Mouse (Mus musculus): ENCODE results near the gene Ndufb8. TPM values are rescaled to one million over a fixed set of nuclear protein-coding genes. Genes with fewer than 3 reads are reported as not detected.

The Ndufb8 gene
- total and polyA plus RNA-seq, 3 experiments = 592 to 1,203 (median 725) TPM

DNA sequence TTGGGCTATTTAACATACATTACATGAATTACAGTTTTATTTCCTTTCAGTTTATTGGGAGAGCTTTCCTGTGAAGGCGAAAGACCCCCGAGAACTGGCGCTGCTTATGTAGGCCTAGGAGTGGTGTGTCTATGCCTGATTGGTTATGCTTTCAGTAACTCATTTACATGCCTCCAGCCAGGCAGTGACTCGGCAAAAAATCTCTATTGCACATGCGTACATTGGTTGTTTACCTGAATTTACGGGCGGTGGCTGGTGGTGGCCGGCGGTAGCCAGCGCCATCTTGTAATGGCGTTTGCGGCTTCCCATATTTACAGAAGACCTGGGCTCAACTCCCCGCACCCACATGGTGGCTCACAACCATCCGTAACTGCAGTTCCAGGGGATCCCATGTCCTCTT is 38.9 kb upstream of the Ndufb8 start:
- H3K27me3 ChIP-seq (ENCODE audit: control insufficient read depth in 1 of 2, insufficient read depth in 2 of 2, low read length in 2 of 2) = no peaks in the 10 kb centered on the region; a peak in 3 of 4 replicates

DNA sequence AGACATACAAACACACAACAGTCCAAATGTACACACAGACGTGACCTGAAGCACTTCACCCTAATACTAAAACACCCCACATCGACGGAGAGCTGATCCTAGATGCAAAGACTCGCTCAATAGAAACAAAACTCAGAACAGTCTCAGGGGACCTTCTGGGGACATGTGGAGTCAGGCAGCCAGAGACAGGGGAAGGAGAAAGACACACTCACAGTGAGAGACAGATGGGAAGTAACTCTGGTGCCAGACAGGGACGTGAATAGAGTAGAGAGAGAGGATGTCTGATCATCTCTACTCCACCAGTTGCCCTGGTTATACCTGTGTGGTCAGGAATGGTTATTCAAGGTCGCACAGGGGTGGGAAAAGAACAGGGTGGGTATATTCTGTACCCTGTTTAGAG is 36.4 kb upstream of the Ndufb8 start:
- DNase-seq (ENCODE audit: low read depth, low spot score) = no peak
- TF ChIP-seq SMC3 (IDR thresholded peaks at IDR 0.05; ENCODE audit: low read depth, low read length) (no peak), TBP (IDR thresholded peaks at IDR 0.05; ENCODE audit: low read depth, low read length) (no peak), BHLHE40 (IDR thresholded peaks at IDR 0.05; ENCODE audit: borderline replicate concordance, low read depth, low read length) (no peak), NRF1 (IDR thresholded peaks at IDR 0.05; ENCODE audit: insufficient read depth, low read depth, low read length, poor library complexity, severe bottlenecking) (no peak), ZNF384 (IDR thresholded peaks at IDR 0.05; ENCODE audit: low read depth, low read length) (no peak), MYB (IDR thresholded peaks at IDR 0.05; ENCODE audit: low read depth, low read length) (no peak), CTCF (IDR thresholded peaks at IDR 0.05 in 2 of 3, conservative IDR thresholded peaks at IDR 0.05 in 1 of 3; ENCODE audit: control insufficient read depth in 1 of 3, insufficient read depth in 1 of 3, low read depth in 2 of 3, low read length in 3 of 3, poor library complexity in 1 of 3, severe bottlenecking in 1 of 3) (no peak), ZC3H11A (IDR thresholded peaks at IDR 0.05; ENCODE audit: low read depth, low read length) (no peak), JUND (IDR thresholded peaks at IDR 0.05; ENCODE audit: low read depth, low read length) (no peak), CHD2 (IDR thresholded peaks at IDR 0.05; ENCODE audit: low read length) (no peak), GATA1 (IDR thresholded peaks at IDR 0.05; ENCODE audit: low read depth, low read length) (no peak), HCFC1 (IDR thresholded peaks at IDR 0.05; ENCODE audit: low read depth, low read length) (no peak), TAL1 (IDR thresholded peaks at IDR 0.05; ENCODE audit: low read length) (no peak), POLR2AphosphoS2 (IDR thresholded peaks at IDR 0.05; ENCODE audit: low read length) (no peak), CHD1 (IDR thresholded peaks at IDR 0.05; ENCODE audit: low read depth, low read length) (no peak), EP300 (IDR thresholded peaks at IDR 0.05; ENCODE audit: low read depth in 1 of 2, low read length in 2 of 2) (no peak), E2F4 (IDR thresholded peaks at IDR 0.05; ENCODE audit: borderline replicate concordance, low read depth, low read length) (no peak), POLR2A (IDR thresholded peaks at IDR 0.05; ENCODE audit: control insufficient read depth in 1 of 2, insufficient read depth in 1 of 2, low read depth in 1 of 2, low read length in 2 of 2, poor library complexity in 1 of 2) (no peak), RAD21 (IDR thresholded peaks at IDR 0.05; ENCODE audit: low read depth, low read length) (no peak)
- Histone ChIP-seq H3K4me3 (ENCODE audit: control insufficient read depth in 1 of 2, insufficient read depth in 1 of 2, low read depth in 2 of 2, low read length in 2 of 2) (no peak overlapping the region), H3K4me1 (ENCODE audit: control insufficient read depth in 1 of 2, insufficient read depth in 2 of 2, low read length in 2 of 2) (no peaks in the 10 kb centered on the region), H3K79me2 (ENCODE audit: control insufficient read depth, insufficient read depth, low read length, poor library complexity) (no peaks in the 10 kb centered on the region), H3K9ac (ENCODE audit: control insufficient read depth, low read depth, low read length, poor library complexity, severe bottlenecking) (no peak overlapping the region), H3K27ac (ENCODE audit: control insufficient read depth, low read depth, low read length) (no peak overlapping the region), H3K9me3 (replicated peaks; ENCODE audit: insufficient read depth, low read length) (no peaks in the 10 kb centered on the region), H3K36me3 (ENCODE audit: control insufficient read depth in 1 of 2, insufficient read depth in 2 of 2, low read length in 2 of 2) (no peaks in the 10 kb centered on the region), H3K27me3 (ENCODE audit: control insufficient read depth in 1 of 2, insufficient read depth in 2 of 2, low read length in 2 of 2) (no peaks in the 10 kb centered on the region; a peak in 3 of 4 replicates)

More for the DNA sequence above, 38.9 kb upstream of the Ndufb8 start:
- Histone ChIP-seq H3K9ac (ENCODE audit: control insufficient read depth, low read depth, low read length, poor library complexity, severe bottlenecking) (no peak overlapping the region), H3K36me3 (ENCODE audit: control insufficient read depth in 1 of 2, insufficient read depth in 2 of 2, low read length in 2 of 2) (no peaks in the 10 kb centered on the region), H3K4me1 (ENCODE audit: control insufficient read depth in 1 of 2, insufficient read depth in 2 of 2, low read length in 2 of 2) (no peaks in the 10 kb centered on the region), H3K27ac (ENCODE audit: control insufficient read depth, low read depth, low read length) (no peak overlapping the region), H3K79me2 (ENCODE audit: control insufficient read depth, insufficient read depth, low read length, poor library complexity) (no peaks in the 10 kb centered on the region), H3K4me3 (ENCODE audit: control insufficient read depth in 1 of 2, insufficient read depth in 1 of 2, low read depth in 2 of 2, low read length in 2 of 2) (no peak overlapping the region), H3K9me3 (replicated peaks; ENCODE audit: insufficient read depth, low read length) (no peaks in the 10 kb centered on the region)
- DNase-seq (ENCODE audit: low read depth, low spot score) = no peak
- no peak for TF ChIP-seq POLR2A (IDR thresholded peaks at IDR 0.05; ENCODE audit: control insufficient read depth in 1 of 2, insufficient read depth in 1 of 2, low read depth in 1 of 2, low read length in 2 of 2, poor library complexity in 1 of 2)
- no peak for TF ChIP-seq GABPA (IDR thresholded peaks at IDR 0.05; ENCODE audit: low read depth, low read length)
- no peak for TF ChIP-seq TAL1 (IDR thresholded peaks at IDR 0.05; ENCODE audit: low read length)
- no peak for TF ChIP-seq ZKSCAN1 (IDR thresholded peaks at IDR 0.05; ENCODE audit: low read depth, low read length)

Data from MEL (cell line).